Mouse (Mus musculus) limb, embryonic 11.5 days (tissue): Measurements from ENCODE around the gene Myo7a. TPM values are rescaled to one million over a fixed set of nuclear protein-coding genes. Genes with fewer than 3 reads are reported as not detected.

ENCODE experiments used
- ATAC-seq: fragments of 200-750 bp; cut with Nextera tagmentation; 2 replicates; pipeline ENCODE4 v1.8.0; 2017; ENCODE audit warnings: low read depth; ENCODE audit not compliant: insufficient number of reproducible peaks, low FRiP score, low TSS enrichment
- DNase-seq: peaks from one replicate; pipeline ENCODE4 v3.0.0-alpha.2; 2015; ENCODE audit warnings: low spot score
- H3K27ac ChIP-seq: fragments of 300-500 bp; sonication (generic); replicated peaks from 2 replicates; pipeline ENCODE4 v1.5.1; 2014; ENCODE audit warnings: low read depth, mild to moderate bottlenecking, low read length
- H3K27me3 ChIP-seq: fragments of 300-500 bp; sonication (generic); 2 replicates; pipeline ENCODE4 v1.6.1; 2014; ENCODE audit warnings: mild to moderate bottlenecking, low read length, mixed read lengths; ENCODE audit not compliant: control insufficient read depth, insufficient read depth
- H3K36me3 ChIP-seq: fragments of 300-500 bp; sonication (generic); 2 replicates; pipeline ENCODE4 v1.6.1; 2014; ENCODE audit warnings: mild to moderate bottlenecking, low read length, moderate library complexity, mixed read lengths; ENCODE audit not compliant: control insufficient read depth, insufficient read depth
- H3K4me1 ChIP-seq: fragments of 300-500 bp; sonication (generic); 2 replicates; pipeline ENCODE4 v1.6.1; 2014; ENCODE audit warnings: low read length, mixed read lengths; ENCODE audit not compliant: control insufficient read depth, insufficient read depth
- H3K4me2 ChIP-seq: fragments of 300-500 bp; sonication (generic); 2 replicates; pipeline ENCODE4 v1.6.1; 2014; ENCODE audit warnings: low read depth, mild to moderate bottlenecking, moderate library complexity; ENCODE audit not compliant: severe bottlenecking
- H3K4me3 ChIP-seq: fragments of 300-500 bp; sonication (generic); 2 replicates; pipeline ENCODE4 v1.5.1; 2014; ENCODE audit warnings: low read depth, low read length
- H3K9ac ChIP-seq: fragments of 300-500 bp; sonication (generic); 2 replicates; pipeline ENCODE4 v1.6.1; 2014; ENCODE audit warnings: mild to moderate bottlenecking, low read length
- H3K9me3 ChIP-seq: fragments of 300-500 bp; sonication (generic); 2 replicates; pipeline ENCODE4 v1.6.1; 2016; ENCODE audit warnings: low read length; ENCODE audit not compliant: control insufficient read depth
- WGBS: fragments of 180-500 bp; shearing (Covaris S2); extraction: QIAGEN DNeasy Blood & Tissue Kit; methylation state at CpG from one replicate; pipeline ENCODE4 v1.1.7; 2014; 5-methylcytosine and 5-hydroxymethylcytosine counted together
- polyA plus RNA-seq: library from polyadenylated mRNA; unstranded; fragments of >200 nt; fragmentation: Nextera tagmentation; extraction: Ambion mirVana; gene quantifications from 2 replicates; pipeline ENCODE4 v1.2.1, GENCODE M21; 2014

Myo7a gene
- polyA plus RNA-seq, 1 experiment from 2014 or later = 14.0 TPM

- 17% methylated on average over 2 of the region's 2 CpGs for WGBS
- 0 out of 2 replicates have a peak, but pooled peaks cover 2% of the 10 kb centered on the region for H3K4me1 ChIP-seq
- no peak overlapping the region for H3K27ac ChIP-seq
- no peaks in the 10 kb centered on the region for H3K9me3 ChIP-seq
- no peak overlapping the region for H3K4me2 ChIP-seq
- H3K36me3 ChIP-seq = 0 out of 2 replicates have a peak, but pooled peaks cover 2% of the 10 kb centered on the region
- no peak overlapping the region for H3K9ac ChIP-seq
- H3K27me3 ChIP-seq = no peaks in the 10 kb centered on the region
- ATAC-seq = no peak
- DNase-seq = no peak
- no peak overlapping the region for H3K4me3 ChIP-seq
These were observed 21.3 kb upstream of the Myo7a start for GRCm38 (mm10) chr7:98140597-98140996.

DNA sequence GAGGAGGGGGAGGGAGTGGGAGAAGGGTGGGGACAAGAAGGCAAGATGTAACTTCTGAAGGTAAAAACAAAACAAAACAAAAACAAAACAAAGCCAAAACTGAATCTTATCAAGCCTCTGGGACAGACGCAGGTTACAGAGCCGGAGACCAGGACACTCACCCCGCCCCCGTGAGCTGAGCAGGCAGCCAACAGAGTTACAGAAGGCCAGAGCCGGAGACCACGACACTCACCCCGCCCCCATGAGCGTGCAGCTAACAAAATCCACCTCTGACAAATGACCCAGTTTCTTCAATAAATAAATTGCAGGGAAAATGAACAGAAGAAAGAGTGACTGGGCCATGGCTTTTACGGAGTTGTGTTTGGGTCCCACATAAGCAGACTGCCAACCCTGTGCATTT is 19.9 kb upstream of the Myo7a start:
- H3K9me3 ChIP-seq = no peaks in the 10 kb centered on the region
- no peak overlapping the region for H3K9ac ChIP-seq
- H3K36me3 ChIP-seq = no peaks in the 10 kb centered on the region
- H3K4me2 ChIP-seq = no peak overlapping the region
- ATAC-seq = no peak
- DNase-seq = no peak
- H3K4me1 ChIP-seq = 0 out of 2 replicates have a peak, but pooled peaks cover 2% of the 10 kb centered on the region
- no peak overlapping the region for H3K27ac ChIP-seq
- no peaks in the 10 kb centered on the region for H3K27me3 ChIP-seq
- H3K4me3 ChIP-seq = no peak overlapping the region
- 16% methylated on average over 9 of the region's 9 CpGs for WGBS

- Histone ChIP-seq H3K9ac (no peak overlapping the region), H3K4me2 (no peak overlapping the region), H3K36me3 (no peaks in the 10 kb centered on the region), H3K27ac (no peak overlapping the region), H3K4me3 (no peak overlapping the region), H3K4me1 (0 out of 2 replicates have a peak, but pooled peaks cover 2% of the 10 kb centered on the region), H3K27me3 (no peaks in the 10 kb centered on the region), H3K9me3 (no peaks in the 10 kb centered on the region)
- DNase-seq (no peak), ATAC-seq (no peak)
- 89% methylated on average over 2 of the region's 2 CpGs for WGBS
These were observed 18.7 kb upstream of the Myo7a start for GRCm38 (mm10) chr7:98137995-98138394.

GRCm38 (mm10) chr7:98137583-98137982 is 18.3 kb upstream of the Myo7a start:
- ATAC-seq (no peak), DNase-seq (no peak)
- WGBS = 45% methylated on average over 3 of the region's 3 CpGs
- no peaks in the 10 kb centered on the region for H3K36me3 ChIP-seq
- 0 out of 2 replicates have a peak, but pooled peaks cover 2% of the 10 kb centered on the region for H3K4me1 ChIP-seq
- no peak overlapping the region for H3K4me3 ChIP-seq
- no peaks in the 10 kb centered on the region for H3K27me3 ChIP-seq
- no peaks in the 10 kb centered on the region for H3K9me3 ChIP-seq
- H3K4me2 ChIP-seq = no peak overlapping the region
- H3K9ac ChIP-seq = no peak overlapping the region
- H3K27ac ChIP-seq = no peak overlapping the region

DNA sequence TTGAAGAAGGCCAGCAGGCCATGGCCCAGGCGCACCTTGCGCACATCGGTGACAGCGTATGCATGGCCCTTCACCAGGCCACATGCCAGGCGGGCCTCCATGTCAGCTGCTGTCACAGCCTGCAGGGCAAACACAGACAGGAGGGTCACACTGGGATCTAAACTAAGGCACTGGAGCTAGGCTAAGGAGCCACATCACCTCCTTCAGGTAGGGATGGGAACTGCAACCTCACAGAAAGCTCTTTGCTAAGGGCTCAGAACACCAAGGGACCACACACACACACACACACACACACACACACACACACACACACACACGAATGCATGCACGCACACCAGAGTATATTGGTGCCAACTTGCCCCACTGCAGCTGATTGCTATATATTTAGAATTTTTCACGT is 12.4 kb upstream of the Myo7a start:
- Histone ChIP-seq H3K4me3 (no peak overlapping the region), H3K27me3 (no peaks in the 10 kb centered on the region), H3K27ac (no peak overlapping the region), H3K4me1 (no peaks in the 10 kb centered on the region), H3K9me3 (no peaks in the 10 kb centered on the region), H3K4me2 (no peak overlapping the region), H3K36me3 (no peaks in the 10 kb centered on the region), H3K9ac (no peak overlapping the region)
- WGBS = 87% methylated on average over 8 of the region's 8 CpGs
- ATAC-seq (no peak), DNase-seq (no peak)

DNA sequence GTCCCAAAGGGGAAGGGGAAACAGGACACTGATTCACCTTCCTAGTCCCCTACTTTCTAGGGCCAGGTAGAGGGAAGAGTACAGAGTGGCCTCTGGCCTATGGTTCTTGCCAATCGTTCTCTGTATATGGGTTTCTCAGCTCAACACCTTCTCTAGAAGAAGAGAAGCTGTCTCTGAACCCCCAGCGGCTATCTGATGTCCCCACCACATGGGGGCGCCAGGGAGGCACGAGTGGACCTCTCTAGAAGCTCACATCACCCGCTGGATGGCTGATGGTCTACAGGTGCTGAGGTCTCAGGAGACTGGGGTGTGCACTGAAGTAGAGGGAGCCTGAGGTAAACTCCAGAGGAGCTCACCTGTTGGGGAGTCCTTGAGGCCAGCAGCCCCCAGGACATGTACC is 6.1 kb upstream of the Myo7a start:
- WGBS = 39% methylated on average over 5 of the region's 5 CpGs
- no peak for ATAC-seq
- H3K27ac ChIP-seq = no peak overlapping the region
- H3K36me3 ChIP-seq = no peaks in the 10 kb centered on the region
- H3K9ac ChIP-seq = no peak overlapping the region
- no peaks in the 10 kb centered on the region for H3K27me3 ChIP-seq
- H3K4me1 ChIP-seq = no peaks in the 10 kb centered on the region
- H3K4me3 ChIP-seq = no peak overlapping the region
- H3K4me2 ChIP-seq = 0 out of 2 replicates have a peak overlapping the region, but pooled peaks have one; percentile 7
- DNase-seq = peak; percentile 44
- H3K9me3 ChIP-seq = no peaks in the 10 kb centered on the region

DNA sequence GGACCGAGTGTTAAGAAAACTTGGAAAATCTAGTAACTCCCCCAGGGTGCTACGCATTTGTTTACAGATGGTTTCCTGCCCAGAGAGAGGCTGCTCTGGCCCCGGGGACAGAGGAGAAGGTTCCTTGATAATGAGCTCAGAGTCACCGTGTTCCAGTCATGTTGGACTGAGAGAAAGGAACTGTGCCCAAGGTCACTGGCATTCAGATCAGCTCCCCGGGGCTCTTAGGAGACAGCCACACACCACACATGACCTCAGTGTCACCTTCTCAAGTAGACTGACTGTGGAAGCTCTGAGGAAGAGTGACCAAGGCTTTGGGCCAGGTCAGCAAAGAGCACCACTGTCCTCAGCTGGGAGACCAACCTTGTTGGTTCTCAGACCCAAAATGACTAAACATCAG is 5.4 kb upstream of the Myo7a start:
- DNase-seq = no peak
- H3K27me3 ChIP-seq = no peaks in the 10 kb centered on the region
- no peak for ATAC-seq
- no peaks in the 10 kb centered on the region for H3K4me1 ChIP-seq
- no peak overlapping the region for H3K4me2 ChIP-seq
- H3K9me3 ChIP-seq = no peaks in the 10 kb centered on the region
- 71% methylated on average over 5 of the region's 5 CpGs for whole genome bisulfite sequencing
- H3K4me3 ChIP-seq = no peak overlapping the region
- no peak overlapping the region for H3K9ac ChIP-seq
- H3K27ac ChIP-seq = no peak overlapping the region
- no peaks in the 10 kb centered on the region for H3K36me3 ChIP-seq

GRCm38 (mm10) chr7:98121673-98122072 is 2.3 kb upstream of the Myo7a start:
- Histone ChIP-seq H3K9me3 (no peaks in the 10 kb centered on the region), H3K9ac (no peak overlapping the region), H3K4me2 (no peak overlapping the region), H3K4me1 (no peaks in the 10 kb centered on the region), H3K36me3 (no peaks in the 10 kb centered on the region), H3K27ac (no peak overlapping the region), H3K4me3 (no peak overlapping the region), H3K27me3 (no peaks in the 10 kb centered on the region)
- DNase-seq = no peak
- no peak for ATAC-seq
- 79% methylated on average over 8 of the region's 8 CpGs for WGBS

DNA sequence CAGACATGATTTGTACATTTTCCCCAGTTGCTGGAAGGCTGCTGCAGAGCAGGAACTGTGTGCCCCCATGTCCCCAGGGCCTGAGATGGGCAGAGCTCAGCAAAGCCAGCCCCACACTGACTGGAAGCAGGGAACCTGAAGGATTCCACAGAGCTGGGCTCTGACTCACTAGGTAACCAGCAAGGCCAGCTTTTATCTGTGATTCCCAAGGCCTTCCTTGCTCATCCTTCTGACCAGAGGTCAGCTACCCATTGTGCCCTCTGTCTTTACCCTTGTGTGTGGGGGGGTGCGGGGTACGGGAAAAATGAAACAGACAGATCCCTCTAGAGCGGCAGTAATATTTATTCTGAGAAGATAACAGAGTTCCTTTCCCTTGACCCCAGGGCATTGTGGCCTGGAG is 1.9 kb upstream of the Myo7a start:
- no peaks in the 10 kb centered on the region for H3K27me3 ChIP-seq
- ATAC-seq (no peak), DNase-seq (no peak)
- H3K4me1 ChIP-seq = no peaks in the 10 kb centered on the region
- H3K4me2 ChIP-seq = no peak overlapping the region
- no peak overlapping the region for H3K9ac ChIP-seq
- H3K36me3 ChIP-seq = no peaks in the 10 kb centered on the region
- no peak overlapping the region for H3K27ac ChIP-seq
- H3K9me3 ChIP-seq = no peaks in the 10 kb centered on the region
- no peak overlapping the region for H3K4me3 ChIP-seq
- WGBS = 84% methylated on average over 3 of the region's 3 CpGs
